Mouse (Mus musculus) A20 (cell line): ENCODE results near the gene Cacna1c.

Experiments used
- DNase-seq: peaks from one replicate; pipeline ENCODE4 v3.0.0-alpha.2; 2011; ENCODE audit warnings: low read depth, low spot score

Cacna1c gene

GRCm38 (mm10) chr6:118819657-118820056 lies 376.6 kb downstream of the Cacna1c start:
- DNase-seq: no peak

- DNase-seq: no peak
These were observed 378.2 kb downstream of the Cacna1c start for GRCm38 (mm10) chr6:118817928-118818503.

GRCm38 (mm10) chr6:118816253-118816652 lies 380.0 kb downstream of the Cacna1c start:
- DNase-seq: no peak

- DNase-seq: no peak
These were observed 383.7 kb downstream of the Cacna1c start for GRCm38 (mm10) chr6:118812556-118812955.

- no peak for DNase-seq
These were observed 384.2 kb downstream of the Cacna1c start for GRCm38 (mm10) chr6:118812007-118812406.

- no peak for DNase-seq
These were observed 385.4 kb downstream of the Cacna1c start for GRCm38 (mm10) chr6:118810834-118811233.

GRCm38 (mm10) chr6:118805139-118805538 lies 391.1 kb downstream of the Cacna1c start:
- no peak for DNase-seq

GRCm38 (mm10) chr6:118802286-118802685 lies 393.9 kb downstream of the Cacna1c start:
- no peak for DNase-seq

GRCm38 (mm10) chr6:118796393-118796792 lies 399.8 kb downstream of the Cacna1c start:
- no peak for DNase-seq

- DNase-seq: no peak
These were observed 400.5 kb downstream of the Cacna1c start for GRCm38 (mm10) chr6:118795716-118796115.

- no peak for DNase-seq
These were observed 404.3 kb downstream of the Cacna1c start for GRCm38 (mm10) chr6:118791921-118792368.

GRCm38 (mm10) chr6:118787933-118788332 lies 408.3 kb downstream of the Cacna1c start:
- no peak for DNase-seq

- DNase-seq: no peak
These were observed 415.9 kb downstream of the Cacna1c start for GRCm38 (mm10) chr6:118780280-118780679.

- DNase-seq: no peak
These were observed 417.0 kb downstream of the Cacna1c start for GRCm38 (mm10) chr6:118779201-118779600.

- no peak for DNase-seq
These were observed 418.8 kb downstream of the Cacna1c start for GRCm38 (mm10) chr6:118777457-118777856.

GRCm38 (mm10) chr6:118776459-118776858 lies 419.8 kb downstream of the Cacna1c start:
- no peak for DNase-seq

- no peak for DNase-seq
These were observed 423.6 kb downstream of the Cacna1c start for GRCm38 (mm10) chr6:118772581-118772980.

- no peak for DNase-seq
These were observed 425.1 kb downstream of the Cacna1c start for GRCm38 (mm10) chr6:118771121-118771520.

- no peak for DNase-seq
These were observed 425.8 kb downstream of the Cacna1c start for GRCm38 (mm10) chr6:118770396-118770795.

GRCm38 (mm10) chr6:118769792-118770191 lies 426.4 kb downstream of the Cacna1c start:
- no peak for DNase-seq

- no peak for DNase-seq
These were observed 428.5 kb downstream of the Cacna1c start for GRCm38 (mm10) chr6:118767698-118768097.

GRCm38 (mm10) chr6:118765261-118765660 lies 431.0 kb downstream of the Cacna1c start:
- DNase-seq: no peak

- no peak for DNase-seq
These were observed 437.2 kb downstream of the Cacna1c start for GRCm38 (mm10) chr6:118759015-118759414.
